Mouse (Mus musculus) intestine, postnatal 0 days (tissue): ENCODE measurements around the gene Pih1d1. TPM values are rescaled to one million over a fixed set of nuclear protein-coding genes. Genes with fewer than 3 reads are reported as not detected.

ENCODE experiments used
- ATAC-seq: fragments of 200-750 bp; cut with Nextera tagmentation; 2 replicates; pipeline ENCODE4 v1.8.0; 2017; ENCODE audit warnings: mild to moderate bottlenecking, moderate TSS enrichment, moderate library complexity
- H3K27ac ChIP-seq: fragments of 300-500 bp; sonication (generic); 2 replicates; pipeline ENCODE4 v1.5.1; 2014; ENCODE audit warnings: mild to moderate bottlenecking, low read depth, low read length, moderate library complexity
- H3K27me3 ChIP-seq: fragments of 300-500 bp; sonication (generic); replicated peaks from 2 replicates; pipeline ENCODE4 v1.6.1; 2014; ENCODE audit warnings: low read length, mixed read lengths; ENCODE audit not compliant: control insufficient read depth, insufficient read depth
- H3K36me3 ChIP-seq: fragments of 300-500 bp; sonication (generic); 2 replicates; pipeline ENCODE4 v1.6.1; 2014; ENCODE audit warnings: mild to moderate bottlenecking, moderate library complexity; ENCODE audit not compliant: control insufficient read depth, insufficient read depth
- H3K4me1 ChIP-seq: fragments of 300-500 bp; sonication (generic); replicated peaks from 2 replicates; pipeline ENCODE4 v1.6.1; 2014; ENCODE audit warnings: antibody characterized with exemption, low read length, mixed read lengths; ENCODE audit not compliant: control insufficient read depth, insufficient read depth
- H3K4me2 ChIP-seq: fragments of 300-500 bp; sonication (generic); replicated peaks from 2 replicates; pipeline ENCODE4 v1.6.1; 2014; ENCODE audit warnings: low read depth, mild to moderate bottlenecking, moderate library complexity
- H3K4me3 ChIP-seq: fragments of 300-500 bp; sonication (generic); 2 replicates; pipeline ENCODE4 v1.5.1; 2014; ENCODE audit warnings: low read depth, low read length
- H3K9ac ChIP-seq: fragments of 300-500 bp; sonication (generic); 2 replicates; pipeline ENCODE4 v1.6.1; 2014; ENCODE audit warnings: mild to moderate bottlenecking, low read depth, low read length
- H3K9me3 ChIP-seq: fragments of 300-500 bp; sonication (generic); 2 replicates; pipeline ENCODE4 v1.6.1; 2016; ENCODE audit warnings: mixed run types; ENCODE audit not compliant: control insufficient read depth
- CTCF ChIP-seq: sonication (generic); IDR thresholded peaks from 2 replicates; pipeline ENCODE4 v1.5.1; 2016; ENCODE audit warnings: low read depth, mild to moderate bottlenecking, control low read depth, antibody characterized with exemption, moderate library complexity
- WGBS: fragments of 180-500 bp; shearing (Covaris S2); extraction: QIAGEN DNeasy Blood & Tissue Kit; methylation state at CpG from one replicate; pipeline ENCODE4 v1.1.7; 2014; 5-methylcytosine and 5-hydroxymethylcytosine counted together
- polyA plus RNA-seq: library from polyadenylated mRNA; unstranded; fragments of >200 nt; fragmentation: Nextera tagmentation; extraction: Ambion mirVana; gene quantifications from 2 replicates; pipeline ENCODE4 v1.2.1, GENCODE M21; 2015

The Pih1d1 gene
- polyA plus RNA-seq, 1 experiment from 2014 or later: 64.7 TPM

- 97% methylated on average over 8 of the region's 8 CpGs for WGBS
- Histone ChIP-seq H3K4me1 (no peaks in the 10 kb centered on the region), H3K36me3 (peaks cover 81% of the 10 kb centered on the region), H3K27ac (no peak overlapping the region), H3K9me3 (no peaks in the 10 kb centered on the region), H3K4me2 (no peak overlapping the region), H3K9ac (no peak overlapping the region), H3K27me3 (no peaks in the 10 kb centered on the region), H3K4me3 (no peak overlapping the region)
- no peak for TF ChIP-seq CTCF
- ATAC-seq: no peak
Measured at GRCm38 (mm10) chr7:45145460-45145859, 8.6 kb upstream of the Pih1d1 start.

DNA sequence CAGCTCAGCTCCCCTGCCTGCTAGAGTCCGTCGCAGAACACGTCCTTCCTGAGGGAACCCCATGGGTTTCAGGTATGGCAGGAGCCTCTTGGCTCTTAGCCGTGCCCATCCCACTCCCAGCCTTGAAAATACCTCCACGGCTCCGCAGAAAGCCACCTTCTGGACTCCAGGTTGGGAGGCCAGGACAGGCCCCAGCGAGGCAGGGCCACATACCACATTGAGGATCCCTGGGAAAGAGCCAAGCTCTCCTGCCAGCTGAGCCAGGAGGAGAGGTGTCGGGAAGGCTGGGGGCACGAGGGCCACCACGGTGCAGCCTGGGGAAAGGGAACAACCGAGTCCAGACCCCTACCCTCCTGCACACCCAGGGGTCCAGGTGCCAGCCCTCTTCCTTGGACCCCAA, 6.8 kb upstream of the Pih1d1 start:
- WGBS: 97% methylated on average over 11 of the region's 11 CpGs
- H3K4me3 ChIP-seq: no peak overlapping the region
- peaks cover 68% of the 10 kb centered on the region for H3K36me3 ChIP-seq
- no peak overlapping the region for H3K4me2 ChIP-seq
- H3K27ac ChIP-seq: no peak overlapping the region
- no peaks in the 10 kb centered on the region for H3K9me3 ChIP-seq
- H3K4me1 ChIP-seq: peaks cover 5% of the 10 kb centered on the region; the same call in 1 of the 2 replicates
- H3K9ac ChIP-seq: no peak overlapping the region
- TF ChIP-seq CTCF: no peak
- no peak for ATAC-seq
- H3K27me3 ChIP-seq: no peaks in the 10 kb centered on the region

DNA sequence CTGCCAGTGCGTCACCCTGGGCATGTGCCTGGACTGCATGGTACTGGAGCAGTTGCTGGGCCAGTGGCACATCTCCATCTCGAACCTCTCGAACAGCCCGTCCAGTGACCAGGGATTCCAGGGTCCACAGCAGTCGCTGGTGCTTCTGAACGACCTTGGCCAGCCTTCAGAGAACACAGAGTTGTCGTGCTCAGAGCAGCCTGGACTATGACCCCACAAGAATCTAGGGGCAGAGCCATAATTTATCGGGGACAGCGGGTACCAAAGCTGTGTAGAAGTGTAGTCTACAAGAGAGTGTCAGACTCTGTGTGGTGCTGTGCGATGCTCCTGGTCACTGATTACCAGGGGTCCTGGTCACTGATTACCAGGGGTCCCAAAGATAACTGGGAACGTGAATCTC, 6.2 kb upstream of the Pih1d1 start:
- Histone ChIP-seq H3K36me3 (peaks cover 62% of the 10 kb centered on the region), H3K9me3 (no peaks in the 10 kb centered on the region), H3K27ac (no peak overlapping the region), H3K4me3 (no peak overlapping the region), H3K9ac (no peak overlapping the region), H3K4me2 (no peak overlapping the region), H3K4me1 (peaks cover 5% of the 10 kb centered on the region; the same call in 1 of the 2 replicates), H3K27me3 (no peaks in the 10 kb centered on the region)
- no peak for TF ChIP-seq CTCF
- ATAC-seq: no peak
- 57% methylated on average over 11 of the region's 11 CpGs for WGBS

GRCm38 (mm10) chr7:45148534-45149098, 5.5 kb upstream of the Pih1d1 start:
- no peak overlapping the region for H3K9ac ChIP-seq
- H3K27me3 ChIP-seq: no peaks in the 10 kb centered on the region
- peaks cover 5% of the 10 kb centered on the region; the same call in 1 of the 2 replicates for H3K4me1 ChIP-seq
- WGBS: 54% methylated on average over 4 of the region's 4 CpGs
- no peak for ATAC-seq
- no peak overlapping the region for H3K27ac ChIP-seq
- TF ChIP-seq CTCF: no peak
- H3K9me3 ChIP-seq: no peaks in the 10 kb centered on the region
- no peak overlapping the region for H3K4me2 ChIP-seq
- peaks cover 56% of the 10 kb centered on the region for H3K36me3 ChIP-seq
- H3K4me3 ChIP-seq: no peak overlapping the region

DNA sequence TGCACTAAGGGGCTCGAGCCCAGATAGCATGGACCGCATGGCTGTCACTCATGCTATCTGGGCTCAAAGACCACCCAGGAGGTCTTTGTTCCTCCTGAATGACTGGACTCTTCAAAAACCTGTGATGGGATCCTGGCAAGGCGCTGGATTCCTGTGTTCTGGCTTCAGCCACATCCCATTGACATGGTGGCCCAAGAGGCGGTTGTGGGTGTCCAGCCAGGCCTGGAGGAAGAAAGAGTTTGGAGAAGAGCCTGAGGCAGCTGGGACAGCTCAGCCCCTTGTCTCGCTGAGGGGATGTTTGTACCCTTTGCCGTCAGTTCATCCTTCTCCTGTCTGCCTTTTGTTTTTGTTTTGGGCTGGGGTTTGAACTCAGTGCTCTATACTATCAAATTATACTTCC, 4.6 kb upstream of the Pih1d1 start:
- 66% methylated on average over 6 of the region's 6 CpGs for WGBS
- Histone ChIP-seq H3K4me1 (peaks cover 5% of the 10 kb centered on the region; the same call in 1 of the 2 replicates), H3K9me3 (no peaks in the 10 kb centered on the region), H3K4me2 (no peak overlapping the region), H3K4me3 (no peak overlapping the region), H3K9ac (no peak overlapping the region), H3K27ac (no peak overlapping the region), H3K36me3 (peaks cover 47% of the 10 kb centered on the region), H3K27me3 (no peaks in the 10 kb centered on the region)
- ATAC-seq: no peak
- no peak for TF ChIP-seq CTCF

- 69% methylated on average over 4 of the region's 4 CpGs for WGBS
- no peak overlapping the region for H3K9ac ChIP-seq
Measured at GRCm38 (mm10) chr7:45150321-45150720, 3.8 kb upstream of the Pih1d1 start.

DNA sequence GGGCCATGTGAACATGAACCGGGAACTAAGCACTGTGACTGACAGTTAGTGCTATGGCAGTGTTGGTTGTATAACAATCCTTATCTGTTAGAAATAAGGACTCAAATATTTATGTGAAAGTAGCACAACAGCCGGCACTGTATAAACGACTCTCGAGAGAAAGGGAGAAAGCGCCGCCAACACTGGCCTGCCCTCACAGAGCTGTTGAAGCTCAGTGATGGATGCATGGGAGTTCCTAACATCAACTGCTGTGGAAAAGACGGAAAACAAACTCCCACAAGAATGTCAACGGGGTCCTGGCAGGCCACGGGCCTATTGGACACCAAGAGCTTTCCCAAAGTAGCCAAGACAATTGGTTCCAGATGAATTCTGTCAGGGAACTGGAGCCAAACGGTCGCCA, 2.8 kb upstream of the Pih1d1 start:
- no peak overlapping the region for H3K9ac ChIP-seq
- no peaks in the 10 kb centered on the region for H3K27me3 ChIP-seq
- no peak for ATAC-seq
- H3K36me3 ChIP-seq: peaks cover 29% of the 10 kb centered on the region
- no peak overlapping the region for H3K4me2 ChIP-seq
- H3K4me3 ChIP-seq: no peak overlapping the region
- WGBS: 44% methylated on average over 11 of the region's 11 CpGs
- H3K9me3 ChIP-seq: no peaks in the 10 kb centered on the region
- no peak overlapping the region for H3K27ac ChIP-seq
- no peak for TF ChIP-seq CTCF
- peaks cover 8% of the 10 kb centered on the region; the same call in 1 of the 2 replicates for H3K4me1 ChIP-seq

More at GRCm38 (mm10) chr7:45150321-45150720, 3.8 kb upstream of the Pih1d1 start:
- Histone ChIP-seq H3K4me3 (no peak overlapping the region), H3K27me3 (no peaks in the 10 kb centered on the region), H3K36me3 (peaks cover 39% of the 10 kb centered on the region), H3K27ac (peak overlapping the region; percentile 41; the same call in 1 of the 2 replicates), H3K4me2 (no peak overlapping the region), H3K9me3 (no peaks in the 10 kb centered on the region), H3K4me1 (peaks cover 8% of the 10 kb centered on the region; the same call in 1 of the 2 replicates)
- no peak for ATAC-seq
- no peak for TF ChIP-seq CTCF
